Mouse (Mus musculus) kidney, adult 2 months (tissue): ENCODE data around the gene Sema5b.

Experiments used
- CTCF ChIP-seq: fragments of 200-500 bp; conservative IDR thresholded peaks from 2 replicates; pipeline ENCODE4 v1.5.1; 2011; ENCODE audit warnings: low read depth, mild to moderate bottlenecking, control low read depth, low read length, moderate library complexity, mixed read lengths; ENCODE audit not compliant: insufficient read depth, insufficient read length
- POLR2A ChIP-seq: fragments of 200-500 bp; IDR thresholded peaks from one replicate; pipeline ENCODE4 v1.6.1; 2011; ENCODE audit warnings: low read depth, low read length, control low read depth

DNA sequence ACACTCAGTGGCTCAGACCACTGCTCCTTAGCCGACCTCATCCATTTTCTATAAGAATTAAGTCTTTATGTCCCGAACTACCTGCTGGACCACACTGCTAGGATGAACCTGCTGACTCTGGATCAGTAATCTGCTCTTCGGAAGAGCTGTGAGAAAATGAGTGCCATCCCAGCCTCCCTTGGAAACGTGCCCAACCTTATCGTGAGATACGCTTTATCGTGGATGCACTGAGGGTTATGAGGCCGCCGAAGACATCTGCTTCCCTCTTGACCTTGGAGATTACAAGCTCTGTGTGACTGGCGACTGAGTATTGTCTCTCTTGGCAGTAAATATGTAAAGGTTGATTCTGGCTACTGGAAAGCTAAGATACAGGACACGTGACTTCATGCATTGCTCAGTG is 38.5 kb upstream of the Sema5b start:
- no peak for TF ChIP-seq POLR2A
- no peak for TF ChIP-seq CTCF
